Mouse (Mus musculus) hindbrain, embryonic 15.5 days (tissue): ENCODE measurements at regions not wholly inside any gene's neighbourhood (a gene's known extent, or its start where the extent isn't known, plus 50 kb on each side); places are given as distances from the start of the nearest gene placed in this dataset.
A peak's percentile ranks its signal among the peaks of the same experiment; 100 is the strongest.

Experiments
- ATAC-seq: fragments of 200-750 bp; cut with Nextera tagmentation; 2 replicates; pipeline ENCODE4 v1.8.0; 2017; ENCODE audit warnings: low read depth, moderate number of reproducible peaks, moderate TSS enrichment; ENCODE audit not compliant: low FRiP score
- H3K27ac ChIP-seq: fragments of 300-500 bp; sonication (generic); replicated peaks from 2 replicates; pipeline ENCODE4 v1.5.1; 2015; ENCODE audit warnings: mild to moderate bottlenecking, inconsistent platforms
- H3K27me3 ChIP-seq: fragments of 300-500 bp; sonication (generic); 2 replicates; pipeline ENCODE4 v1.6.1; 2015; ENCODE audit warnings: control low read depth, inconsistent platforms
- H3K36me3 ChIP-seq: fragments of 300-500 bp; sonication (generic); 2 replicates; pipeline ENCODE4 v1.6.1; 2015; ENCODE audit warnings: control low read depth, inconsistent platforms
- H3K4me1 ChIP-seq: fragments of 300-500 bp; sonication (generic); replicated peaks from 2 replicates; pipeline ENCODE4 v1.6.1; 2015; ENCODE audit warnings: control low read depth, inconsistent platforms
- H3K4me2 ChIP-seq: fragments of 300-500 bp; sonication (generic); 2 replicates; pipeline ENCODE4 v1.6.1; 2015; ENCODE audit warnings: moderate library complexity, mild to moderate bottlenecking, inconsistent platforms
- H3K4me3 ChIP-seq: fragments of 300-500 bp; sonication (generic); 2 replicates; pipeline ENCODE4 v1.5.1; 2015; ENCODE audit warnings: mild to moderate bottlenecking, inconsistent platforms
- H3K9ac ChIP-seq: fragments of 300-500 bp; sonication (generic); 2 replicates; pipeline ENCODE4 v1.6.1; 2015; ENCODE audit warnings: inconsistent platforms
- H3K9me3 ChIP-seq: fragments of 300-500 bp; sonication (generic); 2 replicates; pipeline ENCODE4 v1.6.1; 2016; ENCODE audit warnings: control low read depth, inconsistent platforms
- WGBS: fragments of 180-500 bp; shearing (Covaris S2); methylation state at CpG from one replicate; pipeline ENCODE4 v1.1.7; 2015; 5-methylcytosine and 5-hydroxymethylcytosine counted together

DNA sequence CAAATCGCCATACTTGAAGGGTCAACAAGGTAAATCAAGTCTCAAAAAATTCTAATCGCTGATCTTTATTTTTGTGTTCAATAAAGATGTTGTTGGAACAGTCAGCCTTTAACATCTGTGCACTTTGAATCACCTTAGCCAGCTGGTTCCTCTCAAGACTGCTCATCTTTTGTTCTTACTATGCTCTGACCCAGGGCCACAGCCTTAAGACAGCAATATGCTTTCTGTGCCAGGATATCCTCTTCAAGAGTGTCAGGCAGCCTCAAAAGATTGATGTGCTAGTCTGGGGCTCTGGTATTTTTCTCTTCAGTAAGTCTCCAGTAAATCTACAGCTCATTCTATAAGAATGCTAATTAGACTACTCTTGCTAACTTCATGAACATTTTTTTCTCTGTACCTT is 199.9 kb downstream of the Dph6 start:
- 91% methylated on average over 2 of the region's 2 CpGs for WGBS
- no peak overlapping the region for H3K4me3 ChIP-seq
- H3K9ac ChIP-seq: no peak overlapping the region
- H3K4me2 ChIP-seq: no peak overlapping the region
- no peak overlapping the region for H3K27ac ChIP-seq
- H3K27me3 ChIP-seq: no peaks in the 10 kb centered on the region
- ATAC-seq: no peak
- H3K36me3 ChIP-seq: no peaks in the 10 kb centered on the region
- no peaks in the 10 kb centered on the region for H3K4me1 ChIP-seq
- H3K9me3 ChIP-seq: no peaks in the 10 kb centered on the region

DNA sequence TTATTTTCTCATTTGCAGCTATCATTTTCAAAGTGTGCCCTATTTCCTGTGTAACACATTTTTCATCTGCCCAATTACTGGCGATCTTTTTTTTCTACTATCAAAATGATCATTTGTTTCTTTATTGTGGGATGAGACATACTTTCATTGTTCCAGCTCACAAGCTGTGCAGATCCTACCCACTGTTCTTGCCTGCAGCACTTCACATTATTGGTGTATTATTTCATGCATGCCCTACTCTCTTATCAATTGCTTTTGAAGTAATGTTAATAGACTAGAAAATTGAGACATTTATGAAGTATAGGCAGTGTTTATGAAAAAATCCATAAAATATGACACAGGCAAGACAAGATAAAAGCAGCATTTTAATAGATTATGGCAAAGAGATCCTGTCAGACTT is 204.6 kb downstream of the Dph6 start:
- Histone ChIP-seq H3K4me2 (no peak overlapping the region), H3K9me3 (no peaks in the 10 kb centered on the region), H3K4me3 (no peak overlapping the region), H3K27me3 (no peaks in the 10 kb centered on the region), H3K4me1 (no peaks in the 10 kb centered on the region), H3K27ac (no peak overlapping the region), H3K9ac (no peak overlapping the region), H3K36me3 (no peaks in the 10 kb centered on the region)
- no peak for ATAC-seq
- WGBS: 55% methylated on average over 1 of the region's 1 CpGs

GRCm38 (mm10) chr2:114443801-114444200 is 211.0 kb downstream of the Dph6 start:
- no peaks in the 10 kb centered on the region for H3K4me1 ChIP-seq
- no peak for ATAC-seq
- no peaks in the 10 kb centered on the region for H3K36me3 ChIP-seq
- H3K4me3 ChIP-seq: no peak overlapping the region
- H3K9ac ChIP-seq: no peak overlapping the region
- WGBS: 82% methylated on average over 2 of the region's 2 CpGs
- no peaks in the 10 kb centered on the region for H3K9me3 ChIP-seq
- no peaks in the 10 kb centered on the region for H3K27me3 ChIP-seq
- no peak overlapping the region for H3K27ac ChIP-seq
- no peak overlapping the region for H3K4me2 ChIP-seq

DNA sequence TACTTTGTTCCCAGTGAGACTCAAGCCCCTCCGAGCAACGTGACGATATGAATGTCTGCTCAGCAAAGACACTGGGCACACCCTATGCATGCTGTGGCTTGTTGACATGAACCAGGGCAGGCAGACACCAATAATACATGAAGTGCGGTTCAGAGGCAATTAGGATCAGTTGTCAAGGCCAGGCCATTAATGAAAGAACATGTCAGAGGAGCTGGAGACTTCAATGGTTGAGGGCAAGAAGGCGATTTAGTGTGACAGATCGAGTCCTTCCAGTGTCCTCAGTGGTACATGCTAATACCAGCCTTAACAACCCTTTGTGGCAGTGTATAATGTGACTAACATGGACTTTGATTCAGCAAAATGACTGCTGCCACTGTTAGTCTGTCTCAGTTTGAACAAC is 213.8 kb downstream of the Dph6 start:
- no peak overlapping the region for H3K4me2 ChIP-seq
- H3K4me3 ChIP-seq: no peak overlapping the region
- 0 out of 2 replicates have a peak, but pooled peaks have one; percentile 45 for ATAC-seq
- no peak overlapping the region for H3K27ac ChIP-seq
- no peak overlapping the region for H3K9ac ChIP-seq
- H3K36me3 ChIP-seq: no peaks in the 10 kb centered on the region
- H3K27me3 ChIP-seq: no peaks in the 10 kb centered on the region
- H3K4me1 ChIP-seq: no peaks in the 10 kb centered on the region
- 31% methylated on average over 6 of the region's 6 CpGs for WGBS
- H3K9me3 ChIP-seq: no peaks in the 10 kb centered on the region

GRCm38 (mm10) chr2:114439668-114440067 is 215.1 kb downstream of the Dph6 start:
- H3K4me3 ChIP-seq: no peak overlapping the region
- no peak overlapping the region for H3K27ac ChIP-seq
- 67% methylated on average over 1 of the region's 1 CpGs for WGBS
- no peak overlapping the region for H3K4me2 ChIP-seq
- no peaks in the 10 kb centered on the region for H3K36me3 ChIP-seq
- H3K9me3 ChIP-seq: no peaks in the 10 kb centered on the region
- no peaks in the 10 kb centered on the region for H3K4me1 ChIP-seq
- H3K9ac ChIP-seq: no peak overlapping the region
- no peaks in the 10 kb centered on the region for H3K27me3 ChIP-seq
- no peak for ATAC-seq

GRCm38 (mm10) chr2:114438048-114438447 is 216.7 kb downstream of the Dph6 start:
- Histone ChIP-seq H3K27me3 (no peaks in the 10 kb centered on the region), H3K9ac (no peak overlapping the region), H3K36me3 (no peaks in the 10 kb centered on the region), H3K27ac (no peak overlapping the region), H3K4me2 (no peak overlapping the region), H3K9me3 (no peaks in the 10 kb centered on the region), H3K4me3 (no peak overlapping the region), H3K4me1 (no peaks in the 10 kb centered on the region)
- no peak for ATAC-seq
- WGBS: 54% methylated on average over 3 of the region's 3 CpGs

DNA sequence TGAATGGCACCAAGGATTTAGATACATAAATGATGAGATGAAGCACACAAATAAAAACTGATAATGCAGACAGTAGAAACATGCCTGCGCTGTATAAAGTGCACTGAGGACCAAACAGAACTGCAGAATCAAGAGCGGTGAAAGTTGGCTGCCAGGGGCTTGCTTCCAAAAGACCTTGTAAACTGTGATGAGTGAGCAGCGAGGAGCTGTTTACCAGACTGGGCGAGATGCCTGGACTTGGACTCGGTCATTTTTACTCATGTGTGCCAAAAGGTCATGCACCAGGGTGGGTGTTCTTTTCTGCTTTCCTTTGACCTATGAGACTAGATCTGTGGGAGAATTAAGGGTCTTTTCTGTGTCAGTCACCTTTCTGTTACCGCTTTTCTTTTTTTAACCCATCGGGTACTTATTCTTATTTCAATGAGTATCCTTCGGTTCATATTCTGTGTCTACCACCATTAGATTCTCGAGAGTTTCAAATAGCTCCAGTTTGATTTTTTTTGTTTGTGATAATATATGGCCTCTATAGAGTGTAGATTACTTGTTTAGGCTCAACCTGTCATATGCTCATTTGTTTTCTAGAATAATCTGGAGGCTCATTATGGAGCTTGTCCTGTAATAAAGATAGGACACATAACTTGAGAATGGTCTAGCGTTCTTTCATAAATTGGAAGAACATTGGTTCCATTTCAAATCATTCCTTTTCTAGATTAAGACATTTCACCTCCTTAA is 226.3 kb upstream of the Zfp770 start:
- Histone ChIP-seq H3K4me3 (no peak overlapping the region), H3K4me1 (no peaks in the 10 kb centered on the region), H3K27me3 (no peaks in the 10 kb centered on the region), H3K4me2 (no peak overlapping the region), H3K9me3 (no peaks in the 10 kb centered on the region), H3K9ac (no peak overlapping the region), H3K27ac (no peak overlapping the region), H3K36me3 (no peaks in the 10 kb centered on the region)
- no peak for ATAC-seq
- 79% methylated on average over 10 of the region's 10 CpGs for WGBS

DNA sequence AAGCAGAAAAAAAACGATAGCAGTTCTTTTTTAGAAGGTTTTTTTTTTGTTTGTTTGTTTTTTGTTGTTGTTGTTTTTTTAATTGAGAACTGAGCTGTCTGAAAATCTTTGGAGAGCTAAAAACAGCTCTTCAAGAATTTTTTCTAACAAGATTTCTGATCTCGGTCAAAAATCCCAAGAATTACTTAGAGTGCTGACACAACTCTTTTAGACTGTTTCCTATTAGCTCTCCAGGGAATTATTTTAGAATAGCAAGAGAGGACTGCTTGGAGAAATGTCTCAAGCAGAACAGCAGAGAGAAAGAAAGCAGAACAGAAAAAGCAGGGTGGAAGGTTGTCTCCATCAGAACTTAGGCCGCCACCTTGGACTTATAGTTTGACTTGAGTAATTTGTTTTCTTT is 218.1 kb upstream of the Zfp770 start:
- Histone ChIP-seq H3K36me3 (no peaks in the 10 kb centered on the region), H3K27ac (no peak overlapping the region), H3K27me3 (no peaks in the 10 kb centered on the region), H3K9ac (no peak overlapping the region), H3K4me1 (no peaks in the 10 kb centered on the region), H3K4me3 (no peak overlapping the region), H3K9me3 (no peaks in the 10 kb centered on the region), H3K4me2 (no peak overlapping the region)
- ATAC-seq: no peak
- WGBS: 66% methylated on average over 3 of the region's 3 CpGs

GRCm38 (mm10) chr2:114413013-114413412 is 211.7 kb upstream of the Zfp770 start:
- Histone ChIP-seq H3K27me3 (no peaks in the 10 kb centered on the region), H3K27ac (no peak overlapping the region), H3K4me2 (no peak overlapping the region), H3K4me3 (no peak overlapping the region), H3K36me3 (no peaks in the 10 kb centered on the region), H3K4me1 (no peaks in the 10 kb centered on the region), H3K9me3 (no peaks in the 10 kb centered on the region), H3K9ac (no peak overlapping the region)
- 94% methylated on average over 3 of the region's 3 CpGs for WGBS
- no peak for ATAC-seq

GRCm38 (mm10) chr2:114411940-114412715 is 210.9 kb upstream of the Zfp770 start:
- Histone ChIP-seq H3K36me3 (no peaks in the 10 kb centered on the region), H3K4me1 (no peaks in the 10 kb centered on the region), H3K9ac (no peak overlapping the region), H3K9me3 (no peaks in the 10 kb centered on the region), H3K4me2 (no peak overlapping the region), H3K27me3 (no peaks in the 10 kb centered on the region), H3K4me3 (no peak overlapping the region), H3K27ac (no peak overlapping the region)
- WGBS: 57% methylated on average over 17 of the region's 17 CpGs
- ATAC-seq: no peak

- Histone ChIP-seq H3K27me3 (no peaks in the 10 kb centered on the region), H3K4me3 (no peak overlapping the region), H3K4me2 (no peak overlapping the region), H3K36me3 (no peaks in the 10 kb centered on the region), H3K9ac (no peak overlapping the region), H3K9me3 (no peaks in the 10 kb centered on the region), H3K27ac (no peak overlapping the region), H3K4me1 (no peaks in the 10 kb centered on the region)
- 82% methylated on average over 3 of the region's 3 CpGs for WGBS
- no peak for ATAC-seq
Measured at GRCm38 (mm10) chr2:114410717-114411116, 209.4 kb upstream of the Zfp770 start.

DNA sequence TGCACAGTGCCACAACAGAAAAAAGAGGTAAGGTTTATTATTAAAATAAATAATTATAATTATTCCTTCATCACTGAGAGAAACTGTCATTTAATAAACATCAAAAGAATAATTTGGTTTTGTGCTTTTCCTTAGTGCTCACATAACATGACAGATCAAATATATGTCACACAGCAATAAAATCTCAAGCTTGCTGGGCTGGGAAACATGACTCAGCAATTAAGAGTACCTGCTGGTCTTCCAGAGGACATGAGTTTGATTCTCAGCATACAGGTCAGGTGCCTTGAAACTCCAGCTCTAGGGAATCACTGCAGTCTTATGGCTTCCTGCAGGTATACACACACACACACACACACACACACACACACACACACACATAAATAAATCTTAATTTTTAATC is 208.3 kb upstream of the Zfp770 start:
- no peak overlapping the region for H3K27ac ChIP-seq
- no peak overlapping the region for H3K4me3 ChIP-seq
- no peaks in the 10 kb centered on the region for H3K4me1 ChIP-seq
- H3K27me3 ChIP-seq: no peaks in the 10 kb centered on the region
- no peak overlapping the region for H3K9ac ChIP-seq
- no peaks in the 10 kb centered on the region for H3K36me3 ChIP-seq
- H3K9me3 ChIP-seq: no peaks in the 10 kb centered on the region
- no peak overlapping the region for H3K4me2 ChIP-seq
- no peak for ATAC-seq
